Mouse (Mus musculus) embryonic facial prominence, embryonic 14.5 days (tissue): ENCODE data around the gene Por. TPM values are rescaled to one million over a fixed set of nuclear protein-coding genes. Genes with fewer than 3 reads are reported as not detected.
A peak's percentile ranks its signal among the peaks of the same experiment; 100 is the strongest.

ENCODE experiments used
- ATAC-seq: fragments of 200-750 bp; cut with Nextera tagmentation; 2 replicates; pipeline ENCODE4 v1.8.0; 2017; ENCODE audit warnings: low read depth, moderate number of reproducible peaks, moderate TSS enrichment
- DNase-seq: peaks from one replicate; pipeline ENCODE4 v3.0.0-alpha.2; 2015; ENCODE audit warnings: low spot score
- H3K27ac ChIP-seq: fragments of 300-500 bp; sonication (generic); replicated peaks from 2 replicates; pipeline ENCODE4 v1.5.1; 2014; ENCODE audit warnings: low read depth, mild to moderate bottlenecking, low read length, moderate library complexity
- H3K27me3 ChIP-seq: fragments of 300-500 bp; sonication (generic); replicated peaks from 2 replicates; pipeline ENCODE4 v1.6.1; 2014; ENCODE audit warnings: low read length; ENCODE audit not compliant: control insufficient read depth, insufficient read depth
- H3K36me3 ChIP-seq: fragments of 300-500 bp; sonication (generic); 2 replicates; pipeline ENCODE4 v1.6.1; 2014; ENCODE audit warnings: low read length, mixed read lengths; ENCODE audit not compliant: control insufficient read depth, insufficient read depth
- H3K4me1 ChIP-seq: fragments of 300-500 bp; sonication (generic); 2 replicates; pipeline ENCODE4 v1.6.1; 2014; ENCODE audit warnings: antibody characterized with exemption, low read length; ENCODE audit not compliant: control insufficient read depth, insufficient read depth
- H3K4me2 ChIP-seq: fragments of 300-500 bp; sonication (generic); 2 replicates; pipeline ENCODE4 v1.6.1; 2014; ENCODE audit warnings: low read depth, mild to moderate bottlenecking, low read length, moderate library complexity, mixed read lengths
- H3K4me3 ChIP-seq: fragments of 300-500 bp; sonication (generic); 2 replicates; pipeline ENCODE4 v1.5.1; 2014; ENCODE audit warnings: low read depth, mild to moderate bottlenecking, low read length
- H3K9ac ChIP-seq: fragments of 300-500 bp; sonication (generic); 2 replicates; pipeline ENCODE4 v1.6.1; 2014; ENCODE audit warnings: low read depth, mild to moderate bottlenecking, low read length, moderate library complexity, mixed read lengths
- H3K9me3 ChIP-seq: fragments of 300-500 bp; sonication (generic); 2 replicates; pipeline ENCODE4 v1.6.1; 2016; ENCODE audit warnings: low read length; ENCODE audit not compliant: control insufficient read depth
- WGBS: fragments of 180-500 bp; shearing (Covaris S2); extraction: QIAGEN DNeasy Blood & Tissue Kit; methylation state at CpG from one replicate; pipeline ENCODE4 v1.1.7; 2014; 5-methylcytosine and 5-hydroxymethylcytosine counted together
- polyA plus RNA-seq: library from polyadenylated mRNA; unstranded; fragments of >200 nt; fragmentation: Nextera tagmentation; extraction: Ambion mirVana; gene quantifications from 2 replicates; pipeline ENCODE4 v1.2.1, GENCODE M21; 2014

The Por gene
- polyA plus RNA-seq, 1 experiment from 2014 or later: 61.8 TPM

GRCm38 (mm10) chr5:135737154-135737553 lies 67.3 kb downstream of the Por start:
- WGBS: 71% methylated on average over 7 of the region's 7 CpGs
- Histone ChIP-seq H3K9me3 (no peaks in the 10 kb centered on the region), H3K4me2 (no peak overlapping the region), H3K27ac (no peak overlapping the region), H3K36me3 (peaks cover 55% of the 10 kb centered on the region), H3K4me3 (no peak overlapping the region), H3K9ac (no peak overlapping the region), H3K27me3 (no peaks in the 10 kb centered on the region), H3K4me1 (no peaks in the 10 kb centered on the region)
- DNase-seq (no peak), ATAC-seq (no peak)

- H3K4me1 ChIP-seq: no peaks in the 10 kb centered on the region; the same call in 1 of the 2 replicates
These were observed 68.4 kb downstream of the Por start for GRCm38 (mm10) chr5:135738266-135738665.

DNA sequence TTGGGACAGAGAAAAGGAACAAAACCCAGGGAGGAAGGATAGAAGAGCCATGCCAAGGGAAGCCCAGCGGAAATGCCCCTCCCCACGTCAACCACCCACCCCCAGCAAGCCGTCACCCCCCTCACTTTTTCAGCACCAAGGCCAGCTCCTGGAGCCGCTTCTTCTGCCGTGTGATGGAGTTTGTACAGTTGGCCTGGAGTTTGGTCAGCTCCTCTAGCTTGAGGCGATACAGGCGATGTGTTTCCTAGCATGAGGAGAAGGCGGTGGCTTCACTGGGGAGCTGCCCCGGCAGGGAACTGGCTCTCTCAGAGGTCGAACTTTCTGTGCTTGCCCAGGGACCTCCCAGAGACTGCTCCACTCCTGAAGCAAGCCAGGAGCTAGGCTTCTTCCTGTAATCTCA lies 72.3 kb downstream of the Por start:
- H3K27me3 ChIP-seq: no peaks in the 10 kb centered on the region
- no peak overlapping the region for H3K4me3 ChIP-seq
- WGBS: 47% methylated on average over 9 of the region's 10 CpGs
- no peak overlapping the region for H3K4me2 ChIP-seq
- no peak overlapping the region for H3K27ac ChIP-seq
- ATAC-seq (no peak), DNase-seq (no peak)
- no peaks in the 10 kb centered on the region; the same call in 1 of the 2 replicates for H3K4me1 ChIP-seq
- no peaks in the 10 kb centered on the region for H3K9me3 ChIP-seq
- no peak overlapping the region for H3K9ac ChIP-seq
- peaks cover 6% of the 10 kb centered on the region; the same call in 1 of the 2 replicates for H3K36me3 ChIP-seq

More at GRCm38 (mm10) chr5:135738266-135738665, 68.4 kb downstream of the Por start:
- H3K27ac ChIP-seq: no peak overlapping the region
- H3K9ac ChIP-seq: no peak overlapping the region
- H3K36me3 ChIP-seq: peaks cover 43% of the 10 kb centered on the region
- H3K27me3 ChIP-seq: no peaks in the 10 kb centered on the region
- H3K9me3 ChIP-seq: no peaks in the 10 kb centered on the region
- ATAC-seq (no peak), DNase-seq (no peak)
- H3K4me2 ChIP-seq: no peak overlapping the region
- H3K4me3 ChIP-seq: no peak overlapping the region
- 27% methylated on average over 6 of the region's 6 CpGs for WGBS

DNA sequence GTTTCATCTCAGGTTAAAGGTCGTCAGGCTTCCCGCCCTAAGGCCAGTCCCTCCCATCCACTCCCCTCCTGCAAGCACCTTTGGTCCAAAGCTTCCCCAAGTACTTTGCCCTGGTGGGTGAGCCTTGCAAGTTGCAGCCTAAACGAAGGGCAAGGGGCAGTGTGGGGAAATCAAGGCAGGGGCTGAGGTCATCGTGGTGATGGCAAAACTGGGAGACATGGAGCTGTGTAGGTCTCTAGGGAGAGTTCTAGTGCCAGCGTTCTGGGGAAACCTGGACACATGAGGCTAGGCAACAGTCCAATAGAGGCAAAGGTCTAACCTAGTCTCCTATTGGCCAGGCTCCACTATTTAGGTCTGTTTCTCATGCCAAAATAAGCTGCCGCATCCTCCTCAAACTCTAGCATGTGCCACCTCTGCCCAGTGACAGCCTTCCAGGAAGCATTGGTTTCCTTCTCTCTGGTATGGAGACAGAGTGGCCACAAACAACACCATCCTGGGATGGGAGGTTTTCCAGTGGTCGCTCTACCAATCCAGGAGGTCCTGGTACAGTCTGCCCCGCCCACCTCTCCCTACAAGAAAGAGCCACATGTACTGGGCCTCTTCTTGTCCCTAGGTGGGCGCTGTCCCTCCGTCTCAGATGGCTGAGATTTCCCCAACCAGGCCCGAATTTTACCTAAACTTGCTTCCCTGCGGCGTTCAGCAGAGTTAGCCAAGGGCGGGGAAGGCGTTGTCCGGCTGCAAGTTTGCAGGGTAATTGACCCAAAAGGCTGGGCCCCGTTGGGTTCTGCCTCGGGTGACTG lies 73.3 kb downstream of the Por start:
- Histone ChIP-seq H3K9me3 (peaks cover 4% of the 10 kb centered on the region), H3K27ac (no peak overlapping the region), H3K27me3 (no peaks in the 10 kb centered on the region), H3K9ac (peak overlapping the region; percentile 79), H3K4me1 (no peaks in the 10 kb centered on the region; the same call in 1 of the 2 replicates), H3K4me2 (peak overlapping the region; percentile 95), H3K4me3 (peak overlapping the region; percentile 93), H3K36me3 (no peaks in the 10 kb centered on the region)
- ATAC-seq (0 out of 2 replicates have a peak, but pooled peaks have one; percentile 41), DNase-seq (peak; percentile 48)
- 22% methylated on average over 18 of the region's 18 CpGs for WGBS

DNA sequence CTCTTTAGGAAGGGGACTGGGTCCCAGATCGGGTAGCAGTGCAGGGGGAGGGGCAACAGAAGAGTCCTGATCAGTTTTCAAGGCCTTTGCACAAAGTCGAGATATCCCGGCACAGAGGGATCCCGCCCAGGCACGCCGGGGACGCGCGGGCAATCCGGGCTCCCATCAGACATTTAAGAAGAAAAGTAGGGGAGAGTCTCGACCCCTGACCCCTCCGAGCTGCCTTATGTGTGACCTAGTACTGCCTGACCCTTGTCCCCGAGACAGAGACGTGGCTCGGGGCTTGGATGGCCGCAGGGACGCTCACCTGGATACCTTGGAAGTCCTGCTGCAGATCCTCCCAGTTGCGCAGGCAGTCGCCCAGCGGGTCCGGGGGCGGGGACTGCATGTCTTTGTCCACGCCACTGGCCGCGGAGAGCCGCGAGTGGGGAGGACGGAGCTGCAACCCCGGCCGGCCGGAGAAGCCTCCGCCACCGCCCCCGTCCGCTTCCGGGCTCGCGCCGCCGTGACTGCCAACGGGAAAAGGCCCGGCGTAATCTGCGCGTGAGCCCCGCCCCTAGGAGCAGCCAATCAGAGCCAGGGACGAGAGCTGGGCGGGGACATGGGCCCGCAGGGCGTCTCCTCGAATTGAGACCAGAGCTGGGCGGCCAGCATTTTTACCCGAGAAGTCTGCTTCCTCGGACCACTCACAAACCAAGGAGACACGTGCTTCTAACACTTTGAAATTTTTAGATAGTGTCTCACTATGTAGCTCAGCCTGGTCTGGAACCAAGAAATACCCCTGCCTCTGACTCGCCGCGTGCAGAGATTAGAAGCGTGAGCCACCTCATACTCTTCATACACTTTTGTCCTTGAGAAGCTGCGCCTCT lies 74.1 kb downstream of the Por start, which contains the start of gene Tmem120a:
Tmem120a (minus strand) TSS at position 708 of the 869 bp plus-strand sequence.
- H3K9ac ChIP-seq: peak within 1 kb of the TSS; percentile 79
- H3K27ac ChIP-seq: peak within 1 kb of the TSS; percentile 63; the same call in 1 of the 2 replicates

GRCm38 (mm10) chr5:135744742-135745141 lies 74.9 kb downstream of the Por start:
- 19% methylated on average over 12 of the region's 12 CpGs for WGBS
- no peaks in the 10 kb centered on the region for H3K27me3 ChIP-seq
- peaks cover 4% of the 10 kb centered on the region for H3K9me3 ChIP-seq
- H3K4me2 ChIP-seq: peak overlapping the region; percentile 95
- peak overlapping the region; percentile 63; the same call in 1 of the 2 replicates for H3K27ac ChIP-seq
- H3K36me3 ChIP-seq: no peaks in the 10 kb centered on the region
- DNase-seq (no peak), ATAC-seq (no peak; the same call in 1 of the 2 replicates)
- peak overlapping the region; percentile 93 for H3K4me3 ChIP-seq
- H3K9ac ChIP-seq: peak overlapping the region; percentile 79
- no peaks in the 10 kb centered on the region; the same call in 1 of the 2 replicates for H3K4me1 ChIP-seq

More for the DNA sequence above, 74.1 kb downstream of the Por start, which contains the start of gene Tmem120a:
- no peaks in the 10 kb centered on the region for H3K36me3 ChIP-seq
- peak; percentile 98 for ATAC-seq
- peak within 1 kb of the TSS; percentile 95 for H3K4me2 ChIP-seq
- H3K9me3 ChIP-seq: peaks cover 4% of the 10 kb centered on the region
- no peaks in the 10 kb centered on the region for H3K27me3 ChIP-seq
- no peaks in the 10 kb centered on the region; the same call in 1 of the 2 replicates for H3K4me1 ChIP-seq
- H3K4me3 ChIP-seq: peak within 1 kb of the TSS; percentile 93
- WGBS: 0% methylated on average over 37 of the region's 60 CpGs
- peak; percentile 97 for DNase-seq

DNA sequence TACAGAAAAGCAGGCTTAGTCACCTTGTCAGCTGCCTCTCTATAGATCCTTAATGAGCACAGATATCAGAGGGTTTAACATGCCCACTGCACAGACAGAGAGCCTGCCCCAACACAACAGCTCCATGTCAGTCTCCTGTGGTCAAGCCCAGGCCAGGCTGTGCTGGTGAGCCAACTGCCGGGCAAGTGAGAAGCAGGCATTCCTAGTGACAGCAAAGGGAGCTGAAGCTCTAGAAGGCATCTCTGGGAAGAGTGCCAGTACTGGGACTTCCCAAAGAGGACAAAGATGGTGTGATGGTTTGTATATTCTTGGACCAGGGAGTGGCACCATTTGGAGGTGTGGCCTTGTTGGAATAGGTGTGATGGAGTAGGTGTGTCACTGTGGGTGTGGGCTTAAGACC lies 81.2 kb downstream of the Por start:
- DNase-seq (no peak), ATAC-seq (no peak)
- WGBS: 83% methylated on average over 1 of the region's 1 CpGs
- H3K27ac ChIP-seq: no peak overlapping the region
- no peaks in the 10 kb centered on the region for H3K27me3 ChIP-seq
- no peak overlapping the region for H3K4me3 ChIP-seq
- H3K4me2 ChIP-seq: no peak overlapping the region
- H3K4me1 ChIP-seq: no peaks in the 10 kb centered on the region
- no peak overlapping the region for H3K9ac ChIP-seq
- peaks cover 4% of the 10 kb centered on the region for H3K9me3 ChIP-seq
- H3K36me3 ChIP-seq: no peaks in the 10 kb centered on the region

- Histone ChIP-seq H3K4me3 (no peak overlapping the region), H3K9me3 (peaks cover 4% of the 10 kb centered on the region), H3K4me1 (no peaks in the 10 kb centered on the region), H3K36me3 (no peaks in the 10 kb centered on the region), H3K4me2 (no peak overlapping the region), H3K27ac (no peak overlapping the region), H3K27me3 (no peaks in the 10 kb centered on the region), H3K9ac (no peak overlapping the region)
- DNase-seq: no peak
- 80% methylated on average over 2 of the region's 2 CpGs for WGBS
- no peak for ATAC-seq
These were observed 81.8 kb downstream of the Por start for GRCm38 (mm10) chr5:135751595-135751994.
